Mouse (Mus musculus): ENCODE data around the gene Anks3.

Anks3 gene

GRCm38 (mm10) chr16:4963797-4964709 is at the start of gene Anks3:
Gene Anks3 (minus strand): TSS chr16:4964205.
- peak; percentile 99 for DNase-seq

DNA sequence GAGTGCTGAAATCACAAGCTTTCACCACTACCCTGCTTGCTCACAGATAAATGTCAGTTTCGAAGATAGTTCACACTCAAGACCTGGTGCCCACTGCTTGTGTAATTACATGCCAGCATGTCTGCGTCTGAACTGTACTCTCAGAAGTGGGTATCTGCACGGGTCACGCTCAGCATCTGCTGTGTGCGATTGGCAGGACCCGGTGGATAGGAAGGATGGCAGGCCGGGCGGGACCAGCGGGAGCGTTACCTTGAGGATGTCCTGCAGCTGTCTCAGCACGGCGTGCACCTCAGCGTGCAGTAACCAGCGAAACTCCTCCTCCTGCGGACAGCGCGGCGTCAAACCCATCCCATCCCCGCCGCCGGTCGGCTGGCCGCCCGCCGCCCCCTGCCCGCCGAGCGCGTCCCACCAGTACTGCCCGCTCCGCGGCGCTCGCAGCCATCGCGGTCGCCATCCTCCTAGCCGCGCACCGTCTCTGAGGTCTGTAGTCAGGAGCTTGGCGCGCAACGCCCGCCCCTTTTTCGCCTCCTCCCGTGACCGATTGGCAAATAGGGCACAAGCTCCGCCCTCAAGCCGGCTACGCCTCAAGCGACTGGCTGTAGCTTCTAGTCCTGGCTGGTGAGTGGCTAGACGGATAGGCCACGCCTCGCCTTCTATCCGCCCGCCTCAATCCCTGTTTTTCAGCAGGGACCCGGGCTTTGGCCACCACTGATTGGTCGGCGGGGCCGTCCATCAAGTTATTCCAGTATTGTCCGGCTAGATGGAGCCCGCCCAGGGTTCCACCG is 49.2 kb upstream of the Anks3 start, which contains the start of gene Rogdi:
TSS of gene Rogdi (minus strand) at position 500 of the 785 bp plus-strand sequence.
- peak; percentile 99 for DNase-seq

- DNase-seq: peak; percentile 10
Measured at GRCm38 (mm10) chr16:5012036-5013005, 48.3 kb upstream of the Anks3 start.

- no peak for DNase-seq
Measured at GRCm38 (mm10) chr16:5011285-5011684, 47.3 kb upstream of the Anks3 start.

DNA sequence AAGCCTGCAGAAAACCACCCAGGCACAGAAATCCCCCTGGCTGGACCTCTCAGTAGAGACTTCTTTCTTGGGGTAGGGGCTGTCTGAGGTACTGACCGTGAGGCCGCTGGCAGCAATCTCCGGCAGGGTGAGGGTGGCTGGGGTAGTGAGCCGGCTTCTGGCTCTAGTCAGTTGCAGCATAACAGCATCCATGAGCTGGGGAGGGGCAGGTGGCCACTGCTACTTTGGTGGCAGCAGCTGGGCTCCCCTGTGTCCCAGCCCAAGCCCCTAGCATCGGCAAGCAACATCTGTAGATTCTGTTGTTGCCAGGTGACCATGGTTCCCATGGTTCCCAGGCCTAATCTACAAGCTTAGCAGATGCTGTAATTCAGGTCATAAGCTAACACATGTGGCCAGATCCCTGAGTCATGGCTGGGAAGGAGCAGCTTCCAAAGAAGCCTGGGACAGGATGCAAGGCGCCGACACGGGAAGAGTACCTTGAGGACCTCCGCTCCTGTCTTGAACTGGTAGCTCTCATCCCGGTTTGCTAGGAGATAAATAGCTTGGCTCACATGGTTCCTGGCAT is 46.4 kb upstream of the Anks3 start:
- DNase-seq: no peak

- DNase-seq: no peak
Measured at GRCm38 (mm10) chr16:5008076-5008475, 44.1 kb upstream of the Anks3 start.

GRCm38 (mm10) chr16:5007492-5007891 is 43.5 kb upstream of the Anks3 start:
- no peak for DNase-seq

GRCm38 (mm10) chr16:5007067-5007466 is 43.1 kb upstream of the Anks3 start, which contains the start of gene Smim22:
Gene Smim22 (plus strand): TSS chr16:5007288.
- DNase-seq: no peak

GRCm38 (mm10) chr16:5000611-5001010 is 36.6 kb upstream of the Anks3 start:
- DNase-seq: no peak

DNA sequence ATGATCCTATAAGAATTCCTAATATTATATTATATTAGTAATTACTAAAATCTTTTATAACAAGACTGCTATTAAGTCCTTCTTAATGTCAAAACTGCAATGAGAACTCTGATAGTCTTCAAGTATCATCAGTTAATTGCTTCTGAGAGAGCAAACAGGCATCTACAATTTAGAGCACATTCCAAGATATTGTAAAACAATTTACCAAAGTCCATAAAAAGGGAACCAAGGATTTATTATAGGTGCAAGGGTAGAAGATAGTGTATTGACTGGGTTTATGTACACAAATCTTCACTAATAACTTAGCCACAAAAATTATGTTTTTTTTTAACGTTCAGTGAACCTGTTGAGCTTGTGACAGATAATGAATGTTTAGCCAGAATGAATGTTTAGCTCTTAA is 35.0 kb upstream of the Anks3 start:
- DNase-seq: no peak

- no peak for DNase-seq
Measured at GRCm38 (mm10) chr16:4997553-4997952, 33.5 kb upstream of the Anks3 start, which contains the start of gene Sept12. Gene Sept12 (minus strand): TSS chr16:4997852.

DNA sequence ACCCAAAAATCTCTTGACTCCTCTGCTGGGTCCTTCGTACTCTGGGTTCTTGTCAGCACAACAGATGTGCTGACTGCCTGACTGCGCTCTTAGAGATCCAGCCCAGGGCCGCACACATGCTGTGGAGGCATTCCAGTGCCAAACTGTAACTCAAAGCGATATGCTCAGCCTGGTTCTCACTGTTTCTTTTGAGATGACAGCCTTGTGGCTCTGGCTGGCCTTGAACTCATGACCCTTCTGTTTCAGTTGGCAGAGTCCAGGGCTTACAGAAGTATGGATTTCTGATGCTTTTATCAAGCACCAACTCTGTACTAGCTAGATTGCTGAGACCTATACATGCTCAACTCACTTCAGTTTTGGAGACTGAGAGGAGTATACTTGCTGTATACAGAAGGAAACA is 29.3 kb upstream of the Anks3 start:
- DNase-seq: no peak

DNA sequence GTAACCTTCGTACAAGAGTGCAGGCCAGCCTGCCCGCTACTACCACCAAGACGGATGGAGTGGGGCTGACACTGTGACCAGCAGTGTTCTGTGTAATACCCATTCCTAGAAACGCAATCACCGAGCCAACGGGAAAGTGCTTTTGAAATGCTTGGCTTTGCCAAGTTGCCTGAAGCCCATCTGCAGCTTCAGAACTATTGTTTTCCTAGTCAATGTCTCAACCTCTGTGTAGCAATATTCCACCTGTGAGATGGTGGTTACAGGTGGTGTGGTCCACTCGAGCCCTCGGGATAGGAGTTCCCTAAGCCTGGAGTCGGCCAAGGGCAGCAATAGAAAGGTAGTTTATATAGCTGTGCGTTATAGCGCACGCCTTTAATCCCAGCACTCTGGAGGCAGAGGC is 20.7 kb upstream of the Anks3 start:
- no peak for DNase-seq

- DNase-seq: no peak
Measured at GRCm38 (mm10) chr16:4979755-4980380, 15.9 kb upstream of the Anks3 start.

DNA sequence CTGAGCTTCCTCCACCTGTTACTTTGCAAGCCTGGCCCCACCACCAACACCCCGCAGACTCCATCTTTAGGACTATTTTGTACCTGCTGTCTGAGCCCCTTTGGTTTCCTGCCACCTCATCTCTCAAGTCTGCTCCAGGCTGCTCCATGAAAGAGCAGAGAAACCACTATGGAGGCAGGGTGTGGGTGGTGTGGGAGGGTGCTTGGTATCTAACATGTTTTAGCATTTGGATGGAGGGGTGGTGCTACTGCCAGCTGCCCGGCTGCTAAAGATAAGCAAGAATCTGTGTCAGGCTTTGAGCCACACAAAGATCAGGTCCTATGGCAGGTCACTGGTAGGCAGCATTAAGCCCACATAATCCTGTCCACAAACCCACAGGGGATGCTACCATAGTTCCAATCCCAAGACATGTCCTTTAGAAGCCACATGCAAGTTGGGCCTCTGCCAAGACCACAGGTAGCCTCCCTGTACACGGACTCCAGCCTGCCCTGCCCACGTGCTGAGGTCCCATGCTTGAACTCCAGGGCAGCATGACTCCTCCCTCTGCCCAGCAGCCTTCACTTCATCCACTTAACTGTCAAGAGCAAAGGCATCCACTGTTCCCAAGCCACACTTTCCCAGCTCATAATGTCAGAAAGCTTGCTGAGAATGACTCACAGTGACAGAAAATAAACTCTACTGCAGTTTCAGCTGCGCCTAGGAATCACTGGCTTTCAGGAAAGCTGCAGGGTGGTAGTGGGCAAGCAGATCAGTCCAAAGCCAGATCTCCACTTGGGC is 14.5 kb upstream of the Anks3 start:
- DNase-seq: no peak

- DNase-seq: no peak
Measured at GRCm38 (mm10) chr16:4976180-4976579, 12.2 kb upstream of the Anks3 start.

GRCm38 (mm10) chr16:4974521-4974920 is 10.5 kb upstream of the Anks3 start:
- no peak for DNase-seq

- no peak for DNase-seq
Measured at GRCm38 (mm10) chr16:4971626-4972025, 7.6 kb upstream of the Anks3 start.

GRCm38 (mm10) chr16:4969055-4969843 is 5.2 kb upstream of the Anks3 start:
- no peak for DNase-seq

- DNase-seq: no peak
Measured at GRCm38 (mm10) chr16:4968426-4968825, 4.4 kb upstream of the Anks3 start.
